9 mouse cellular contexts compared by ENCODE assay signal in the genomic region with DNA sequence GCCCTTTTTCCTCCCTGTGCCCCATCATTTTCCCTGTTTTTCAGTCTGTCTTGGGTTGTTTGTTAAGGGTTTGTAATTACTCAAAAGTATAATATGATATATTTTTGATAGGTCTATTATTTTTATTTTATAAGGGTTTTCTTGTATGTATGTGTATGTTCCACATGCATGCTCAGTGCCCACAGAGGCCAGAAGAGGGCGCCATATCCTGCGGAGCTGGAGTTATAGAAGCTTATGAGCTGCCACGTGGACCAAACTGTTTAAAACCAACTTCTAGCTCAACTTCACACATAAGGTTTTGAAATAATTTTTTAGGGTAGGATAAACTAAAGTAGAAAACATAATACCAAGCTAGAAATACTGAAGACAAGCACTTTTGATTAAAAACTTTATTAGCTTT. TPM values are rescaled to one million over a fixed set of nuclear protein-coding genes. Genes with fewer than 3 reads are reported as not detected.
A peak's percentile ranks its signal among the peaks of the same experiment; 100 is the strongest.
DNase-seq lines count a peak whose midpoint lies in the region; ATAC-seq and TF ChIP-seq lines count a peak whose summit lies in the region.
"Had no signal": no experiment of that assay in that cellular context is flagged by ENCODE, and none has a peak within 500 bp of the region (broad histone marks: within the 10 kb centered on the region; RNA-seq: fewer than 3 reads in every experiment).

No protein-coding gene starts in this region.

- H3K4me2 ChIP-seq in heart, postnatal 0 days (ENCODE audit: low read depth, low read length) = no peak overlapping the region
- H3K4me2 ChIP-seq: heart, embryonic 15.5 days had no signal

- ATAC-seq in heart, postnatal 0 days (ENCODE audit: insufficient read depth, low read depth) = no peak
- ATAC-seq in erythroid progenitor cell, adult 5-6 weeks (replicated peaks; ENCODE audit: low FRiP score, poor library complexity, severe bottlenecking) = no peak

- no peak for DNase-seq in heart, postnatal 0 days (ENCODE audit: low spot score)
- DNase-seq in heart, postnatal 36 days = no peak
- peak; percentile 27 for DNase-seq in retina, postnatal 1 day
- no peak for DNase-seq in retina, embryonic 14.5 days (ENCODE audit: low spot score)
- no peak for DNase-seq in brain, embryonic 14.5 days (ENCODE audit: low read depth)
- peak; percentile 46 for DNase-seq in testis, postnatal 10 days (ENCODE audit: low spot score)
- no peak for DNase-seq in left cerebral cortex, postnatal 36 days (ENCODE audit: low spot score in 2 of 2)

- no peaks in the 10 kb centered on the region for H3K4me1 ChIP-seq in heart, postnatal 0 days (ENCODE audit: control insufficient read depth, insufficient read depth)
- H3K4me1 ChIP-seq: heart, embryonic 15.5 days had no signal

- no peak overlapping the region for H3K27ac ChIP-seq in heart, postnatal 0 days (ENCODE audit: low read depth)
- H3K27ac ChIP-seq: heart, embryonic 15.5 days had no signal

- no peaks in the 10 kb centered on the region for H3K27me3 ChIP-seq in heart, postnatal 0 days (ENCODE audit: control insufficient read depth, insufficient read depth, low read length)
- H3K27me3 ChIP-seq: heart, embryonic 15.5 days had no signal

- H3K36me3 ChIP-seq in heart, postnatal 0 days (replicated peaks; ENCODE audit: control insufficient read depth, insufficient read depth, low read length) = no peaks in the 10 kb centered on the region
- H3K36me3 ChIP-seq: heart, embryonic 15.5 days had no signal

- H3K9ac ChIP-seq in heart, postnatal 0 days (replicated peaks; ENCODE audit: low read depth, low read length) = no peak overlapping the region
- H3K9ac ChIP-seq: heart, embryonic 15.5 days had no signal

- TF ChIP-seq POLR2A in brain, embryonic 14.5 days (IDR thresholded peaks at IDR 0.05; ENCODE audit: borderline replicate concordance, extremely low read depth, insufficient read depth, insufficient read length, poor library complexity, severe bottlenecking) = no peak

- TF ChIP-seq EP300 in heart, postnatal 0 days (IDR thresholded peaks at IDR 0.05; ENCODE audit: low read depth) = no peak

- no peak overlapping the region for H3K4me3 ChIP-seq in heart, postnatal 0 days (ENCODE audit: low read depth, low read length)
- H3K4me3 ChIP-seq: heart, embryonic 15.5 days had no signal

- peak; percentile 26 for TF ChIP-seq CTCF in heart, postnatal 0 days (IDR thresholded peaks at IDR 0.05; ENCODE audit: low read depth)
- peak; percentile 32; the same call in 1 of the 2 replicates for TF ChIP-seq CTCF in brain, embryonic 14.5 days (IDR thresholded peaks at IDR 0.05; ENCODE audit: borderline replicate concordance, extremely low read depth, insufficient read depth, insufficient read length)

- intact Hi-C loops in heart, postnatal 36 days (cut with DNase I) = no loop called here
- intact Hi-C loops in left cerebral cortex, postnatal 36 days (cut with DNase I) = no loop called here

- WGBS in heart, postnatal 0 days = 54% methylated on average over 3 of the region's 3 CpGs

- no peaks in the 10 kb centered on the region for H3K9me3 ChIP-seq in heart, postnatal 0 days (replicated peaks; ENCODE audit: control insufficient read depth, low read length)
- H3K9me3 ChIP-seq: heart, embryonic 15.5 days had no signal

RNA-seq across cellular contexts. Expression of a gene that starts 6.9 kb away (rescaled TPM):
- total RNA-seq in heart, postnatal 0 days (2014; rRNA removed; ENCODE audit: low replicate concordance) = not detected in 2 replicates
- polyA plus RNA-seq in heart, postnatal 0 days (2015; fragmentation: Nextera tagmentation; extraction: Ambion mirVana) = 0.27 and 0.88 TPM in 2 replicates
- total RNA-seq in heart, postnatal 36 days (2021) = under 1 TPM; 0.44 to 0.84 TPM
- 14.8 and 21.6 TPM in 2 replicates for polyA plus RNA-seq in brain, embryonic 14.5 days (2012; rRNA removed)
- total RNA-seq in left cerebral cortex, postnatal 36 days (2021) = 1 to 10 TPM; 1.1 to 2.2 TPM
- not detected in 2 replicates for total RNA-seq in erythroid progenitor cell, adult 5-6 weeks (2015; ENCODE audit: low replicate concordance)
- total RNA-seq in erythroid progenitor cell, adult 5-6 weeks (2017; ENCODE audit: low replicate concordance) = not detected in 2 replicates

RNA-seq across cellular contexts. Expression of a gene that starts 10.9 kb away (rescaled TPM):
- total RNA-seq in heart, postnatal 0 days (2014; rRNA removed; ENCODE audit: low replicate concordance) = 26.8 and 30.2 TPM in 2 replicates
- 23.2 and 26.1 TPM in 2 replicates for polyA plus RNA-seq in heart, postnatal 0 days (2015; fragmentation: Nextera tagmentation; extraction: Ambion mirVana)
- 10 to 100 TPM; 12.2 TPM for total RNA-seq in heart, postnatal 36 days (2021)
- 67.8 and 81.6 TPM in 2 replicates for polyA plus RNA-seq in brain, embryonic 14.5 days (2012; rRNA removed)
- total RNA-seq in left cerebral cortex, postnatal 36 days (2021) = 10 to 100 TPM; 25.2 to 28.0 TPM
- total RNA-seq in erythroid progenitor cell, adult 5-6 weeks (2015; ENCODE audit: low replicate concordance) = 2.2 TPM in 1 of 2 replicates, not detected in the other
- 4.7 and 5.5 TPM in 2 replicates for total RNA-seq in erythroid progenitor cell, adult 5-6 weeks (2017; ENCODE audit: low replicate concordance)

RNA-seq across cellular contexts. Expression of a gene that starts 45.8 kb away (rescaled TPM):
- total RNA-seq in heart, postnatal 0 days (2014; rRNA removed; ENCODE audit: low replicate concordance) = 3.8 and 4.3 TPM in 2 replicates
- 0.71 and 1.1 TPM in 2 replicates for polyA plus RNA-seq in heart, postnatal 0 days (2015; fragmentation: Nextera tagmentation; extraction: Ambion mirVana)
- under 1 TPM; 0.61 to 0.62 TPM for total RNA-seq in heart, postnatal 36 days (2021)
- 1.5 and 6.4 TPM in 2 replicates for polyA plus RNA-seq in brain, embryonic 14.5 days (2012; rRNA removed)
- total RNA-seq in left cerebral cortex, postnatal 36 days (2021) = 1 to 10 TPM; 1.6 to 1.7 TPM
- not detected in 2 replicates for total RNA-seq in erythroid progenitor cell, adult 5-6 weeks (2015; ENCODE audit: low replicate concordance)
- total RNA-seq in erythroid progenitor cell, adult 5-6 weeks (2017; ENCODE audit: low replicate concordance) = 0.39 TPM in 1 of 2 replicates, not detected in the other

Comparison
In these comparisons a context has a peak if more than half of its experiments do, and no peak if none do; other contexts are left out.
1. DNase-seq: peak in retina, postnatal 1 day (single experiment) and testis, postnatal 10 days (single experiment); none in heart, postnatal 0 days (single experiment), heart, postnatal 36 days (0 of 2), retina, embryonic 14.5 days (single experiment), brain, embryonic 14.5 days (single experiment) and left cerebral cortex, postnatal 36 days (0 of 2).